Comparison of ENCODE assay signal across 8 mouse cellular contexts in genomic region chr1:191364477-191364876, GRCm38 (mm10). TPM values are rescaled to one million over a fixed set of nuclear protein-coding genes. Genes with fewer than 3 reads are reported as not detected.
DNase-seq lines count a peak whose midpoint lies in the region; ATAC-seq and TF ChIP-seq lines count a peak whose summit lies in the region.

No protein-coding gene starts in this region.

- H3K9me3 ChIP-seq in liver, embryonic 11.5 days (ENCODE audit: control insufficient read depth, low read length): no peaks in the 10 kb centered on the region
- no peaks in the 10 kb centered on the region for H3K9me3 ChIP-seq in liver, embryonic 12.5 days (replicated peaks)
- no peaks in the 10 kb centered on the region for H3K9me3 ChIP-seq in stomach, postnatal 0 days (ENCODE audit: control insufficient read depth, low read length)
- no peaks in the 10 kb centered on the region for H3K9me3 ChIP-seq in intestine, embryonic 15.5 days

- H3K4me1 ChIP-seq in cerebellum, adult 2 months (ENCODE audit: control insufficient read depth, insufficient read depth, low read length): no peaks in the 10 kb centered on the region
- no peaks in the 10 kb centered on the region for H3K4me1 ChIP-seq in liver, embryonic 11.5 days (replicated peaks; ENCODE audit: control insufficient read depth, insufficient read depth, low read length)
- H3K4me1 ChIP-seq in liver, embryonic 12.5 days: no peaks in the 10 kb centered on the region
- H3K4me1 ChIP-seq in stomach, postnatal 0 days (replicated peaks; ENCODE audit: control insufficient read depth, insufficient read depth): no peaks in the 10 kb centered on the region
- no peaks in the 10 kb centered on the region for H3K4me1 ChIP-seq in intestine, embryonic 15.5 days (replicated peaks)

- no peak overlapping the region for H3K4me3 ChIP-seq in cerebellum, adult 2 months (replicated peaks; ENCODE audit: insufficient read depth, low read depth, low read length)
- H3K4me3 ChIP-seq in liver, embryonic 11.5 days (ENCODE audit: low read depth, low read length): no peak overlapping the region
- no peak overlapping the region for H3K4me3 ChIP-seq in liver, embryonic 12.5 days
- no peak overlapping the region for H3K4me3 ChIP-seq in stomach, postnatal 0 days (ENCODE audit: low read depth, low read length)
- no peak overlapping the region for H3K4me3 ChIP-seq in intestine, embryonic 15.5 days (replicated peaks)

- 69% methylated on average over 4 of the region's 4 CpGs for WGBS in cerebellum, adult 2 months
- WGBS in liver, embryonic 11.5 days: 72% methylated on average over 4 of the region's 4 CpGs
- WGBS in liver, embryonic 12.5 days (ENCODE audit: insufficient replicate concordance): 53% methylated on average over 4 of the region's 4 CpGs
- WGBS in stomach, postnatal 0 days: 61% methylated on average over 4 of the region's 4 CpGs
- WGBS in intestine, embryonic 15.5 days: 80% methylated on average over 4 of the region's 4 CpGs

- no peaks in the 10 kb centered on the region for H3K27me3 ChIP-seq in cerebellum, adult 2 months (ENCODE audit: control insufficient read depth, insufficient read depth, low read length)
- no peaks in the 10 kb centered on the region for H3K27me3 ChIP-seq in liver, embryonic 11.5 days (replicated peaks; ENCODE audit: control insufficient read depth, insufficient read depth, low read length)
- H3K27me3 ChIP-seq in liver, embryonic 12.5 days (replicated peaks): no peaks in the 10 kb centered on the region
- no peaks in the 10 kb centered on the region for H3K27me3 ChIP-seq in stomach, postnatal 0 days (ENCODE audit: control insufficient read depth, insufficient read depth, low read length)
- H3K27me3 ChIP-seq in intestine, embryonic 15.5 days (replicated peaks): no peaks in the 10 kb centered on the region

- peak; percentile 39; the same call in 1 of the 2 replicates for TF ChIP-seq CTCF in cerebellum, adult 2 months (IDR thresholded peaks at IDR 0.05; ENCODE audit: borderline replicate concordance, insufficient read depth, low read depth, low read length)
- TF ChIP-seq CTCF in stomach, postnatal 0 days (IDR thresholded peaks at IDR 0.05; ENCODE audit: low read depth): peak; percentile 69

- peaks cover 7% of the 10 kb centered on the region; the same call in 1 of the 2 replicates for H3K36me3 ChIP-seq in liver, embryonic 11.5 days (ENCODE audit: control insufficient read depth, insufficient read depth, low read length)
- H3K36me3 ChIP-seq in liver, embryonic 12.5 days: peaks cover 79% of the 10 kb centered on the region
- H3K36me3 ChIP-seq in stomach, postnatal 0 days (ENCODE audit: control insufficient read depth, insufficient read depth, low read length): peaks cover 7% of the 10 kb centered on the region; the same call in 1 of the 2 replicates
- H3K36me3 ChIP-seq in intestine, embryonic 15.5 days: peaks cover 7% of the 10 kb centered on the region; the same call in 1 of the 2 replicates

- H3K9ac ChIP-seq in liver, embryonic 11.5 days (ENCODE audit: low read depth, low read length): no peak overlapping the region
- H3K9ac ChIP-seq in liver, embryonic 12.5 days: no peak overlapping the region
- no peak overlapping the region for H3K9ac ChIP-seq in stomach, postnatal 0 days (ENCODE audit: low read length)
- H3K9ac ChIP-seq in intestine, embryonic 15.5 days: no peak overlapping the region

- TF ChIP-seq EP300 in stomach, postnatal 0 days (optimal IDR thresholded peaks at IDR 0.05): no peak

- peak in 1 of 2 experiments; percentile 16 for DNase-seq in cerebellum, adult 2 months
- DNase-seq in cerebellum, adult 8-10 months: no peak
- no peak for DNase-seq in liver, embryonic 11.5 days (ENCODE audit: low spot score)
- peak; percentile 16 for DNase-seq in hindlimb bud, embryonic 11.5 days (ENCODE audit: extremely low spot score, low read depth, low spot score)
- DNase-seq in stomach, postnatal 0 days (ENCODE audit: low spot score): no peak
- DNase-seq in yolk sac, embryonic 10.5 days (ENCODE audit: low spot score): no peak

- H3K4me2 ChIP-seq in liver, embryonic 11.5 days: no peak overlapping the region
- H3K4me2 ChIP-seq in liver, embryonic 12.5 days: no peak overlapping the region
- no peak overlapping the region for H3K4me2 ChIP-seq in stomach, postnatal 0 days (replicated peaks; ENCODE audit: low read depth)
- no peak overlapping the region for H3K4me2 ChIP-seq in intestine, embryonic 15.5 days (replicated peaks)

- H3K27ac ChIP-seq in cerebellum, adult 2 months (ENCODE audit: insufficient read depth, low read length): no peak overlapping the region
- H3K27ac ChIP-seq in liver, embryonic 11.5 days (ENCODE audit: low read depth, low read length): no peak overlapping the region
- H3K27ac ChIP-seq in liver, embryonic 12.5 days: no peak overlapping the region
- no peak overlapping the region for H3K27ac ChIP-seq in stomach, postnatal 0 days (replicated peaks)
- H3K27ac ChIP-seq in intestine, embryonic 15.5 days: no peak overlapping the region

- peak; percentile 54 for ATAC-seq in liver, embryonic 11.5 days (replicated peaks; ENCODE audit: low FRiP score)
- ATAC-seq in liver, embryonic 12.5 days: no peak
- ATAC-seq in stomach, postnatal 0 days (ENCODE audit: low FRiP score, low TSS enrichment): no peak
- no peak; the same call in 1 of the 2 replicates for ATAC-seq in intestine, embryonic 15.5 days

- TF ChIP-seq POLR2A in cerebellum, adult 2 months (IDR thresholded peaks at IDR 0.05; ENCODE audit: borderline replicate concordance, insufficient read depth, low read length): no peak

RNA-seq across cellular contexts. Expression of gene Ppp2r5a, which starts 38.6 kb away (rescaled TPM):
- 41.1 and 44.7 TPM in 2 replicates for polyA plus RNA-seq in cerebellum, adult 2 months (2012; rRNA removed)
- polyA plus RNA-seq in liver, embryonic 11.5 days (2014; fragmentation: Nextera tagmentation; extraction: Ambion mirVana): 32.4 and 39.9 TPM in 2 replicates
- 33.1 and 33.9 TPM in 2 replicates for polyA plus RNA-seq in liver, embryonic 12.5 days (2016; fragmentation: Nextera tagmentation; extraction: Ambion mirVana)
- polyA plus RNA-seq in stomach, postnatal 0 days (2015; fragmentation: Nextera tagmentation; extraction: Ambion mirVana): 28.4 and 32.9 TPM in 2 replicates
- 23.7 and 27.0 TPM in 2 replicates for polyA plus RNA-seq in intestine, embryonic 15.5 days (2015; fragmentation: Nextera tagmentation; extraction: Ambion mirVana)

RNA-seq across cellular contexts. Expression of gene Tmem206, which starts 38.8 kb away (rescaled TPM):
- polyA plus RNA-seq in cerebellum, adult 2 months (2012; rRNA removed): 11.5 and 13.4 TPM in 2 replicates
- 15.4 and 18.8 TPM in 2 replicates for polyA plus RNA-seq in liver, embryonic 11.5 days (2014; fragmentation: Nextera tagmentation; extraction: Ambion mirVana)
- 9.8 and 10.5 TPM in 2 replicates for polyA plus RNA-seq in liver, embryonic 12.5 days (2016; fragmentation: Nextera tagmentation; extraction: Ambion mirVana)
- polyA plus RNA-seq in stomach, postnatal 0 days (2015; fragmentation: Nextera tagmentation; extraction: Ambion mirVana): 6.7 and 6.8 TPM in 2 replicates
- polyA plus RNA-seq in intestine, embryonic 15.5 days (2015; fragmentation: Nextera tagmentation; extraction: Ambion mirVana): 16.4 and 16.9 TPM in 2 replicates

RNA-seq across cellular contexts. Expression of gene Nenf, which starts 46.5 kb away (rescaled TPM):
- 150 and 156 TPM in 2 replicates for polyA plus RNA-seq in cerebellum, adult 2 months (2012; rRNA removed)
- polyA plus RNA-seq in liver, embryonic 11.5 days (2014; fragmentation: Nextera tagmentation; extraction: Ambion mirVana): 53.6 and 56.4 TPM in 2 replicates
- 37.1 and 39.7 TPM in 2 replicates for polyA plus RNA-seq in liver, embryonic 12.5 days (2016; fragmentation: Nextera tagmentation; extraction: Ambion mirVana)
- polyA plus RNA-seq in stomach, postnatal 0 days (2015; fragmentation: Nextera tagmentation; extraction: Ambion mirVana): 117 and 120 TPM in 2 replicates
- polyA plus RNA-seq in intestine, embryonic 15.5 days (2015; fragmentation: Nextera tagmentation; extraction: Ambion mirVana): 91.3 and 94.3 TPM in 2 replicates
